Mouse (Mus musculus): ENCODE data around the gene Wdr34. TPM values are rescaled to one million over a fixed set of nuclear protein-coding genes. Genes with fewer than 3 reads are reported as not detected.

The Wdr34 gene
- polyA plus RNA-seq (2015; fragmentation: Nextera tagmentation; extraction: Ambion mirVana) = 18.2 and 19.8 TPM in 2 replicates

DNA sequence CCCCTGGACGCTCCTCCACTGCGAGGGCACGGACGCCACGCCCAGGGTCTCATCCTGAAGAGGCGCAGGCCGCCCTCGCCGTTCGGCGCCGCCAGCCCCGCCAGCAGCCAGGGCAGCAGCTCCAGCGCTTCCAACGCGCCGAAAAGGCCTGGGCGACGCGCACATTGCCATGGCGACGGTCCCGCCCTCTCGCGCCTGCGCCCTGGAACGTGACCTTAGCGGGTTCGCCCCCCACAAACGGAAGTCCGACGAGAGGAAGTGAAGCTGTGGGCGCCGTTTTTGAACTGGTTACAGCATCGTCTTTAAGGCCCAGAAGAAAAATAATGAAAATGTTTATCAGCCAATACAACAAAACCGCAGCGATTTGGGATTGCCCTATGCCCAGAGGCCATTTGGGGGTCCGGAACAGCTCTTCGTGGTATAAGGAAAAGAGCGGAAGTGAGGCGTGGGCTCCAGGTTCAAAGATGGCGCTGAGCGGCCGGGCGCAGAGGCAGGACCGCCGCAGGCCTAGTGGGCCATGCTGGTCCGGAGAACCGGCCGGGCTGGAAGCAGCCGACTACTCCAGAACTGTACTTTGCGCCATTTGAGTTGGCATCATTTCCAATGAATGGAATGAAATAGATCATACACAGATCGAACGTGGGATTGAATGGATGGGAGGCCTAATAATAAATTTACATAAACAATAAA lies at the start of gene Wdr34:
TSS of gene Wdr34 (minus strand) at position 183 of the 690 bp plus-strand sequence.

GRCm38 (mm10) chr2:30093471-30094207 lies 45.0 kb upstream of the Wdr34 start, which contains the start of gene Zdhhc12:
Zdhhc12 (minus strand) TSS chr2:30093648.

GRCm38 (mm10) chr2:30077502-30078348 lies 29.0 kb upstream of the Wdr34 start, which contains the start of gene Pkn3:
Pkn3 (plus strand) TSS chr2:30077684.

GRCm38 (mm10) chr2:30057223-30057904 lies 8.7 kb upstream of the Wdr34 start, which contains the start of gene Set:
Set (plus strand) TSS chr2:30057378.

Other genes starting within 250 kb of the Wdr34 start
- 6.4 and 9.0 TPM in 2 replicates for gene Slc27a4, start 246.2 kb downstream of the Wdr34 start, polyA plus RNA-seq (2015; fragmentation: Nextera tagmentation; extraction: Ambion mirVana)
- 11.2 and 14.0 TPM in 2 replicates for gene Urm1, start 228.8 kb downstream of the Wdr34 start, polyA plus RNA-seq (2015; fragmentation: Nextera tagmentation; extraction: Ambion mirVana)
- 27.7 and 27.9 TPM in 2 replicates for gene Cercam, start 179.7 kb downstream of the Wdr34 start, polyA plus RNA-seq (2015; fragmentation: Nextera tagmentation; extraction: Ambion mirVana)
- gene Odf2, start 159.7 kb downstream of the Wdr34 start, polyA plus RNA-seq (2015; fragmentation: Nextera tagmentation; extraction: Ambion mirVana) = 51.8 and 52.4 TPM in 2 replicates
- 28.8 and 30.2 TPM in 2 replicates for gene Gle1, start 113.5 kb downstream of the Wdr34 start, polyA plus RNA-seq (2015; fragmentation: Nextera tagmentation; extraction: Ambion mirVana)
- 23.0 and 27.3 TPM in 2 replicates for gene Sptan1, start 83.3 kb downstream of the Wdr34 start, polyA plus RNA-seq (2015; fragmentation: Nextera tagmentation; extraction: Ambion mirVana)
- 292 TPM in 2 replicates for gene Set, start 8.5 kb upstream of the Wdr34 start, polyA plus RNA-seq (2015; fragmentation: Nextera tagmentation; extraction: Ambion mirVana)
- 1.6 and 2.5 TPM in 2 replicates for gene Pkn3, start 28.8 kb upstream of the Wdr34 start, polyA plus RNA-seq (2015; fragmentation: Nextera tagmentation; extraction: Ambion mirVana)
- gene Zdhhc12, start 44.8 kb upstream of the Wdr34 start, polyA plus RNA-seq (2015; fragmentation: Nextera tagmentation; extraction: Ambion mirVana) = 15.7 and 16.2 TPM in 2 replicates
- 5.2 and 6.0 TPM in 2 replicates for gene Zer1, start 75.7 kb upstream of the Wdr34 start, polyA plus RNA-seq (2015; fragmentation: Nextera tagmentation; extraction: Ambion mirVana)
- gene Tbc1d13, start 84.9 kb upstream of the Wdr34 start, polyA plus RNA-seq (2015; fragmentation: Nextera tagmentation; extraction: Ambion mirVana) = 4.7 TPM in 2 replicates
- 15.6 and 15.9 TPM in 2 replicates for gene Endog, start 122.6 kb upstream of the Wdr34 start, polyA plus RNA-seq (2015; fragmentation: Nextera tagmentation; extraction: Ambion mirVana)
- 21.5 and 24.4 TPM in 2 replicates for gene Spout1, start 129.6 kb upstream of the Wdr34 start, polyA plus RNA-seq (2015; fragmentation: Nextera tagmentation; extraction: Ambion mirVana)
- 5.0 and 5.9 TPM in 2 replicates for gene Kyat1, start 157.0 kb upstream of the Wdr34 start, polyA plus RNA-seq (2015; fragmentation: Nextera tagmentation; extraction: Ambion mirVana)
- 17.3 and 19.2 TPM in 2 replicates for gene Lrrc8a, start 188.8 kb upstream of the Wdr34 start, polyA plus RNA-seq (2015; fragmentation: Nextera tagmentation; extraction: Ambion mirVana)
- gene Gm28035, start 191.7 kb upstream of the Wdr34 start, polyA plus RNA-seq (2015; fragmentation: Nextera tagmentation; extraction: Ambion mirVana) = 0.06 and 0.08 TPM in 2 replicates
- gene Phyhd1, start 217.3 kb upstream of the Wdr34 start, polyA plus RNA-seq (2015; fragmentation: Nextera tagmentation; extraction: Ambion mirVana) = 4.4 and 6.5 TPM in 2 replicates
- gene Gm28038, start 232.2 kb upstream of the Wdr34 start, polyA plus RNA-seq (2015; fragmentation: Nextera tagmentation; extraction: Ambion mirVana) = not detected in 2 replicates
- gene Dolk, start 237.5 kb upstream of the Wdr34 start, polyA plus RNA-seq (2015; fragmentation: Nextera tagmentation; extraction: Ambion mirVana) = 12.5 and 13.7 TPM in 2 replicates
- 17.0 and 17.5 TPM in 2 replicates for gene Nup188, start 237.5 kb upstream of the Wdr34 start, polyA plus RNA-seq (2015; fragmentation: Nextera tagmentation; extraction: Ambion mirVana)

Data from spleen, postnatal 0 days (tissue).